Mouse (Mus musculus) CH12.LX (cell line): ENCODE results near the gene Col4a1. TPM values are rescaled to one million over a fixed set of nuclear protein-coding genes. Genes with fewer than 3 reads are reported as not detected.

Source experiments
- DNase-seq: peaks from one replicate; pipeline ENCODE4 v3.0.0-alpha.2; 2013; ENCODE audit errors: extremely low read depth
- H3K27ac ChIP-seq: 2 replicates; pipeline ENCODE4 v1.5.1; 2012; ENCODE audit warnings: low read depth, mild to moderate bottlenecking, control low read depth, moderate library complexity; ENCODE audit not compliant: insufficient read depth
- H3K27me3 ChIP-seq: replicated peaks from 2 replicates; pipeline ENCODE3; 2012; ENCODE audit warnings: inconsistent platforms
- H3K36me3 ChIP-seq, 2 experiments: replicated peaks in 1 of 2; 2 replicates each; pipeline versions ENCODE3 to v1.6.1; 2012; ENCODE audit warnings: inconsistent platforms in 1 of 2, low read length in 1 of 2, mild to moderate bottlenecking in 1 of 2, mixed read lengths in 1 of 2, moderate library complexity in 1 of 2; ENCODE audit not compliant: control insufficient read depth in 1 of 2, insufficient read depth in 1 of 2
- H3K4me1 ChIP-seq, 2 experiments: 2 replicates each; pipeline ENCODE4 v1.6.1; 2012; ENCODE audit warnings: inconsistent platforms in 1 of 2, moderate library complexity in 1 of 2; ENCODE audit not compliant: insufficient read depth in 2 of 2, control insufficient read depth in 1 of 2
- H3K4me2 ChIP-seq: 2 replicates; pipeline ENCODE4 v1.6.1; 2012; ENCODE audit warnings: low read depth, mild to moderate bottlenecking, control low read depth; ENCODE audit not compliant: poor library complexity, insufficient read depth, severe bottlenecking
- H3K4me3 ChIP-seq, 3 experiments: fragments of 150-350 bp in 1 of 3; sonication (generic) in 1 of 3; replicated peaks in 1 of 3; 2 replicates each; pipeline versions ENCODE3 to v1.5.1; 2011 to 2012; ENCODE audit warnings: low read depth in 2 of 3, low read length in 2 of 3, mild to moderate bottlenecking in 2 of 3, moderate library complexity in 2 of 3, control low read depth in 1 of 3, improper control_type of control experiment in 1 of 3, inconsistent platforms in 1 of 3, mixed read lengths in 1 of 3; ENCODE audit not compliant: poor library complexity in 1 of 3
- H3K79me2 ChIP-seq: replicated peaks from 2 replicates; pipeline ENCODE4 v1.6.1; 2012; ENCODE audit warnings: mild to moderate bottlenecking, moderate library complexity; ENCODE audit not compliant: control insufficient read depth, poor library complexity, insufficient read depth, severe bottlenecking; ENCODE audit errors: extremely low read depth
- H3K9ac ChIP-seq: 2 replicates; pipeline ENCODE4 v1.6.1; 2012; ENCODE audit warnings: low read depth, mild to moderate bottlenecking, control low read depth, moderate library complexity; ENCODE audit not compliant: insufficient read depth
- H3K9me3 ChIP-seq: replicated peaks from 2 replicates; pipeline ENCODE3; 2012; ENCODE audit warnings: low read length, inconsistent platforms, mixed read lengths
- CHD2 ChIP-seq: IDR thresholded peaks from 2 replicates; pipeline ENCODE4 v1.6.1; 2011; ENCODE audit warnings: low read length, improper control_type of control experiment
- CTCF ChIP-seq, 2 experiments: IDR thresholded peaks in 1 of 2; conservative IDR thresholded peaks in 1 of 2; 2 replicates each; pipeline ENCODE4 v1.5.1; 2011 to 2012; ENCODE audit warnings: low read depth in 2 of 2, low read length in 2 of 2, improper control_type of control experiment in 1 of 2, inconsistent platforms in 1 of 2, mild to moderate bottlenecking in 1 of 2, moderate library complexity in 1 of 2
- EP300 ChIP-seq: IDR thresholded peaks from 2 replicates; pipeline ENCODE4 v1.6.1; 2011; ENCODE audit warnings: low read length, improper control_type of control experiment
- ETS1 ChIP-seq: conservative IDR thresholded peaks from 2 replicates; pipeline ENCODE4 v1.6.1; 2012; ENCODE audit warnings: low read depth, mild to moderate bottlenecking, inconsistent platforms, low read length, improper control_type of control experiment, moderate library complexity
- GABPA ChIP-seq: IDR thresholded peaks from 2 replicates; pipeline ENCODE4 v1.6.1; 2012; ENCODE audit warnings: low read depth, low read length, improper control_type of control experiment, inconsistent platforms; ENCODE audit not compliant: insufficient replicate concordance
- IRF4 ChIP-seq: IDR thresholded peaks from 2 replicates; pipeline ENCODE4 v1.6.1; 2014; ENCODE audit warnings: low read depth, mild to moderate bottlenecking, inconsistent platforms, low read length, improper control_type of control experiment
- JUN ChIP-seq: IDR thresholded peaks from 2 replicates; pipeline ENCODE4 v1.6.1; 2011; ENCODE audit warnings: low read depth, mild to moderate bottlenecking, low read length, improper control_type of control experiment, moderate library complexity; ENCODE audit not compliant: insufficient read depth
- JUND ChIP-seq: conservative IDR thresholded peaks from 2 replicates; pipeline ENCODE4 v1.6.1; 2011; ENCODE audit warnings: low read depth, low read length, improper control_type of control experiment
- MAX ChIP-seq: IDR thresholded peaks from 2 replicates; pipeline ENCODE4 v1.6.1; 2011; ENCODE audit warnings: low read length, improper control_type of control experiment
- MAZ ChIP-seq: IDR thresholded peaks from 2 replicates; pipeline ENCODE4 v1.6.1; 2012; ENCODE audit warnings: low read depth, mild to moderate bottlenecking, inconsistent platforms, low read length, improper control_type of control experiment, moderate library complexity
- MEF2A ChIP-seq: IDR thresholded peaks from 2 replicates; pipeline ENCODE4 v1.6.1; 2014; ENCODE audit warnings: low read depth, mild to moderate bottlenecking, inconsistent platforms, low read length, improper control_type of control experiment, borderline replicate concordance
- MYC ChIP-seq: IDR thresholded peaks from 2 replicates; pipeline ENCODE4 v1.6.1; 2011; ENCODE audit warnings: low read depth, mild to moderate bottlenecking, improper control_type of control experiment, low read length
- NRF1 ChIP-seq: IDR thresholded peaks from 2 replicates; pipeline ENCODE4 v1.6.1; 2014; ENCODE audit warnings: low read depth, mild to moderate bottlenecking, inconsistent platforms, low read length, improper control_type of control experiment, moderate library complexity
- POLR2A ChIP-seq: IDR thresholded peaks from 2 replicates; pipeline ENCODE4 v1.6.1; 2011; ENCODE audit warnings: low read depth, mild to moderate bottlenecking, improper control_type of control experiment, low read length
- SMC3 ChIP-seq: IDR thresholded peaks from 2 replicates; pipeline ENCODE4 v1.6.1; 2011; ENCODE audit warnings: low read depth, low read length, improper control_type of control experiment
- TCF12 ChIP-seq: IDR thresholded peaks from 2 replicates; pipeline ENCODE4 v1.6.1; 2014; ENCODE audit warnings: low read depth, mild to moderate bottlenecking, inconsistent platforms, low read length, improper control_type of control experiment
- USF1 ChIP-seq: IDR thresholded peaks from 2 replicates; pipeline ENCODE4 v1.6.1; 2014; ENCODE audit warnings: low read depth, mild to moderate bottlenecking, inconsistent platforms, low read length, improper control_type of control experiment
- ZC3H11A ChIP-seq: IDR thresholded peaks from 2 replicates; pipeline ENCODE4 v1.6.1; 2012; ENCODE audit warnings: low read depth, mild to moderate bottlenecking, inconsistent platforms, low read length, improper control_type of control experiment
- ZNF384 ChIP-seq: IDR thresholded peaks from 2 replicates; pipeline ENCODE4 v1.6.1; 2012; ENCODE audit warnings: low read depth, low read length, improper control_type of control experiment, inconsistent platforms
- dilution Hi-C: fragments of 300-500 bp; cut with MboI; formaldehyde crosslinking; loops from 2 replicates; pipeline ENCODE4 v1.14.3; 2020; ENCODE audit warnings: low sequenced_read_pairs; ENCODE audit not compliant: extremely low pct_unique_long_range_greater_than_20kb, extremely low pct_ligation_motif_present
- in situ Hi-C: fragments of 300-500 bp; cut with MboI; formaldehyde crosslinking; loops from 3 replicates; pipeline ENCODE4 v1.14.3; 2019; ENCODE audit warnings: low sequenced_read_pairs, low pct_ligation_motif_present, low pct_unique_long_range_greater_than_20kb, mixed read lengths
- polyA plus RNA-seq: library from polyadenylated mRNA; unstranded; fragments of >175 nt; gene quantifications from 2 replicates; pipeline ENCODE4 v1.2.1, GENCODE M21; 2012; ENCODE audit warnings: low read depth; ENCODE audit not compliant: insufficient read length
- total RNA-seq, 2 experiments: library from RNA; depleted of rRNA; stranded (reverse); fragments of 300-350 nt in 1 of 2; fragments of >200 nt in 1 of 2; gene quantifications; 2 replicates each; pipeline ENCODE4 v1.2.3; 2012 to 2014

Col4a1 gene
- total and polyA plus RNA-seq, 3 experiments = 0.04 to 0.27 (median 0.13) TPM

DNA sequence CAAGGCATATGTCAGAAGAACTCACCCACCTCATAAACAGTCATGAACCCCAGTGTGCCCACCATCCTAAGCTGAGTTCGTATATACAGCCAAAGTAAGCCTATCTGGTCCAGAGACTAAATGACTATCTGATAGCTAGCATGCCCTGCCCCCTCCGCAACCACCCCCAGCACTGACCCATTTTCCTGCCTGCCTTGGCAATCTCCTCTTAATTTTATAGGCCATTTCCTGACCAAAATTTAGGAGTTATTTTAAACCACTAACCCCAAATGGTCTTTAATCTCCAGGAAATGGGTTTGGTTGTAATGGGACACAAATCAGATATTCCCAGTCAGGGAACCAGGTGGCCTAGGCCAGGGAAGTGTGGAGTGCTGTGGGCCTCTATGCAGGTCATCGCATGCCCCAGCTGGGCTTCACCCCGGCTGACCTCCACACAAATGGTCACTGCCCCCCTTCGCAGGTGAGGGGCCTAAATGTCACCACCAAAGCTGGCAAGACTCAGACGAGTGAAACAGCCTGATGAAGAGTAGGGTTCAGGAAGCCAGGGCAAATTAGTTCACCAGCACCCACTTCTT, 8.5 kb downstream of the Col4a1 start:
- in situ Hi-C loops = no loop called here
- no peak overlapping the region for H3K4me2 ChIP-seq

DNA sequence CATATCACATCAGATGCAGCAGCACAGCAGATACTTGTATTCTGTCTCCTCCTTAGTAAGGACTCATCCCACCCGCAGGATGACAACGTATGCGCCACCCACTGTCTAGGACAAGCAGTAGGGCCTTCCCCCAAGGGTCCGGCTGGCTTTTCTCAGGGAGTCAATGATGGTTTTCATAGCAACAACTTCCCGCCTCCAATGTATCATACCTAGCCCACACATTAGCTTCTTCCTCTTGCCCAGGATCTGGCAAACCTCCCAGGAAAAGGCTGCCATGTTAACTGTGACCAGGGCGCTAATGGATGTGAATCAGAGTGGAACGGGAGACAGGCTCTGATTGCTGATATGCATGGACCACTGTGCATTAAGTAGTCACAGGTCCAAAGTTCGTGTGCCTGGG, 12.2 kb downstream of the Col4a1 start:
- no peaks in the 10 kb centered on the region for H3K79me2 ChIP-seq
- H3K36me3 ChIP-seq = no peaks in the 10 kb centered on the region
- in situ Hi-C loops = no loop called here
- H3K4me1 ChIP-seq = no peaks in the 10 kb centered on the region
- H3K9ac ChIP-seq = no peak overlapping the region
- no peak overlapping the region for H3K4me2 ChIP-seq
- no peak for DNase-seq
- H3K27me3 ChIP-seq = peaks cover 24% of the 10 kb centered on the region
- no peak overlapping the region for H3K27ac ChIP-seq
- dilution Hi-C loops = no loop called here
- TF ChIP-seq MAZ (no peak), TCF12 (no peak), SMC3 (no peak), USF1 (no peak)
- H3K9me3 ChIP-seq = no peaks in the 10 kb centered on the region
- H3K4me3 ChIP-seq = no peak overlapping the region

More for the DNA sequence above, 8.5 kb downstream of the Col4a1 start:
- H3K36me3 ChIP-seq = no peaks in the 10 kb centered on the region
- H3K9me3 ChIP-seq = no peaks in the 10 kb centered on the region
- H3K4me3 ChIP-seq = no peak overlapping the region
- TF ChIP-seq USF1 = no peak
- no peak for TF ChIP-seq JUND
- no peak for TF ChIP-seq ZC3H11A
- TF ChIP-seq, all 38 proteins: peak for 0
- no peak overlapping the region for H3K9ac ChIP-seq
- H3K4me1 ChIP-seq = no peaks in the 10 kb centered on the region
- no peak for DNase-seq
- H3K27me3 ChIP-seq = peaks cover 9% of the 10 kb centered on the region
- dilution Hi-C loops = no loop called here
- H3K79me2 ChIP-seq = no peaks in the 10 kb centered on the region
- no peak overlapping the region for H3K27ac ChIP-seq

DNA sequence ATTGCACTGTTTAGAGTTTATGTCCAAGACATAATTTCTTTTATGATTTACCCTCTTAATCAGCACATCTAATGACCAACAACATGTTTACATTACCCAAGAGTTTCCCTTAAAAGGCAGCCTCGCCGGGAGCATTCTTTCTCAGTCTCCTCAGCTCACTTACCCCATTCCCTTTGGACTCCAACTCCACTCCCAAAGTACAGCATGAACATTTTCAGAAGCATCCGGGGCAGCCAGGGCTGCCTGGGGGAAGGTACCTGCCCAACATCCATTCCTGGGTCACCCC, 13.4 kb downstream of the Col4a1 start:
- dilution Hi-C loops = no loop called here
- H3K9ac ChIP-seq = no peak overlapping the region
- no peaks in the 10 kb centered on the region for H3K79me2 ChIP-seq
- TF ChIP-seq MAX = no peak
- TF ChIP-seq NRF1 = no peak
- TF ChIP-seq MYC = no peak
- no peak for TF ChIP-seq GABPA
- no peak for TF ChIP-seq MEF2A
- TF ChIP-seq IRF4 = no peak
- TF ChIP-seq JUN = no peak
- TF ChIP-seq CTCF (conservative IDR thresholded peaks at IDR 0.05 in 1 of 2, IDR thresholded peaks at IDR 0.05 in 1 of 2; ENCODE audit: low read depth in 2 of 2, low read length in 2 of 2) = no peak
- TF ChIP-seq POLR2A = no peak
- TF ChIP-seq SMC3 = no peak
- no peak for TF ChIP-seq TCF12
- TF ChIP-seq MAZ = no peak
- no peak for TF ChIP-seq ZNF384
- no peak for TF ChIP-seq CHD2
- TF ChIP-seq ETS1 = no peak
- no peak for TF ChIP-seq EP300
- in situ Hi-C loops = no loop called here
- no peak overlapping the region for H3K4me3 ChIP-seq
- DNase-seq = no peak
- no peaks in the 10 kb centered on the region for H3K9me3 ChIP-seq
- H3K4me2 ChIP-seq = no peak overlapping the region
- H3K27ac ChIP-seq = no peak overlapping the region
- H3K36me3 ChIP-seq = no peaks in the 10 kb centered on the region
- H3K27me3 ChIP-seq = peaks cover 30% of the 10 kb centered on the region
- H3K4me1 ChIP-seq = no peaks in the 10 kb centered on the region
